Mouse (Mus musculus): ENCODE data around the gene Dhx34. TPM values are rescaled to one million over a fixed set of nuclear protein-coding genes. Genes with fewer than 3 reads are reported as not detected.

Dhx34 gene
- polyA plus RNA-seq, 1 experiment from 2014 or later = 27.2 TPM

- Histone ChIP-seq H3K4me3 (ENCODE audit: low read length) (peak overlapping the region; percentile 70), H3K4me1 (ENCODE audit: control insufficient read depth, insufficient read depth, low read length) (peaks cover 9% of the 10 kb centered on the region), H3K9ac (ENCODE audit: low read depth, low read length) (peak overlapping the region; percentile 83), H3K4me2 (ENCODE audit: low read depth, low read length) (peak overlapping the region; percentile 79), H3K36me3 (ENCODE audit: control insufficient read depth, insufficient read depth, low read length) (no peaks in the 10 kb centered on the region), H3K9me3 (ENCODE audit: control insufficient read depth, low read length) (no peaks in the 10 kb centered on the region), H3K27ac (ENCODE audit: low read length) (peak overlapping the region; percentile 54), H3K27me3 (replicated peaks; ENCODE audit: control insufficient read depth, insufficient read depth, low read length) (no peaks in the 10 kb centered on the region)
- ATAC-seq = peak; percentile 41
- 3% methylated on average over 10 of the region's 10 CpGs for WGBS
These were observed 46.3 kb downstream of the Dhx34 start for GRCm38 (mm10) chr7:16175542-16175931.

GRCm38 (mm10) chr7:16174597-16175541 is 47.0 kb downstream of the Dhx34 start, which contains the start of gene Meis3:
Gene Meis3, plus strand, starts transcription at chr7:16175090.
- Histone ChIP-seq H3K4me1 (ENCODE audit: control insufficient read depth, insufficient read depth, low read length) (peaks cover 9% of the 10 kb centered on the region), H3K36me3 (ENCODE audit: control insufficient read depth, insufficient read depth, low read length) (no peaks in the 10 kb centered on the region), H3K27ac (ENCODE audit: low read length) (peak within 1 kb of the TSS; percentile 69), H3K9me3 (ENCODE audit: control insufficient read depth, low read length) (no peaks in the 10 kb centered on the region), H3K4me3 (ENCODE audit: low read length) (peak within 1 kb of the TSS; percentile 70), H3K4me2 (ENCODE audit: low read depth, low read length) (peak within 1 kb of the TSS; percentile 79), H3K27me3 (replicated peaks; ENCODE audit: control insufficient read depth, insufficient read depth, low read length) (no peaks in the 10 kb centered on the region), H3K9ac (ENCODE audit: low read depth, low read length) (peak within 1 kb of the TSS; percentile 83)
- peak; percentile 89 for ATAC-seq
- WGBS = under 1% methylated on average over 41 of the region's 42 CpGs

DNA sequence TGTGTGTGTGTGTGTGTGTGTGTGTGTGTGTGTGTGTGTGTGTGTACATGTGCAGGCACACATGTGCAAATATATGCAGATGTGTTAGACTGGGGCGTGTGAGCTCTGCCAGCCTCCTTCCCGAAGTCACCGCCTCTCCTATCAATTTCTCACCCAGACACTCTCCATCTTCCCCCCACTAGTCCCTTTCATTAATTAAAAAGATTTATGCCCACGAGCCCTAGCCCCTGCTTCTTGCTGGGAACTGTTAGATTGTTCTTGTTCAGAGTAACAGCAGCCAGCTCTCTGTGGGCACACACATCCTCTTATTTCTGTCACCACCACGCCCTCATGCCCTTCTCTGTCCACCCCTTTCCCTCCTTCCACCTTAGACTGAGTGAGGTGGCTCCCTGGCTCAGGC is 48.7 kb downstream of the Dhx34 start:
- Histone ChIP-seq H3K36me3 (ENCODE audit: control insufficient read depth, insufficient read depth, low read length) (no peaks in the 10 kb centered on the region), H3K9me3 (ENCODE audit: control insufficient read depth, low read length) (peaks cover 4% of the 10 kb centered on the region; the same call in 1 of the 2 replicates), H3K27me3 (replicated peaks; ENCODE audit: control insufficient read depth, insufficient read depth, low read length) (no peaks in the 10 kb centered on the region), H3K4me1 (ENCODE audit: control insufficient read depth, insufficient read depth, low read length) (peaks cover 9% of the 10 kb centered on the region), H3K4me2 (ENCODE audit: low read depth, low read length) (no peak overlapping the region), H3K27ac (ENCODE audit: low read length) (no peak overlapping the region), H3K4me3 (ENCODE audit: low read length) (no peak overlapping the region), H3K9ac (ENCODE audit: low read depth, low read length) (no peak overlapping the region)
- WGBS = 50% methylated on average over 5 of the region's 5 CpGs
- ATAC-seq = no peak

DNA sequence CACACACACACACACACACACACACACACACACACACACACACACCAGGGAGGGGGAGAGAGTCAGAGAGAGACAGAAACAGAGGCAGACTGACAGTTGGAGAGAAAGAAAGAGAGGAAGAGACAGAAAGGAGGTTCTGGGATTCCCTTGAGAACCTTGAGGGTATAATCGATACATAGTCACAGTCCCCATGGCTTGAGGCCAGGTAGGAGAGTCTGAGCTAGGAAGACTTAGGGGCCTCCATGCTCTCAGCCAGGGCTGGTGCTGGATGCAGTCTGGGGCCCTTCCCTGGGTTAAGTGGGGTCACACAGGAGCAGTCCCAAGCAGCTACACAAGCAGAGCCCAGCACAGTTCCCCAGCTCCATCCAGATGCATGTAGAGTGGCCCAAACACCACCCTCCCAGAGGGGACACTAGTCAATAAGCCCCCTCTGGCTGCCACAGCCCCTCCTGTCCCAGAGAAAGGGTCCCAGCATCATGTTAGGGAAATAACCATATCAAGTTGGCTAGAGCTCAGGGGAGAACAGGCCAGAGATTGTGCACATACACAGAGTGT is 49.2 kb downstream of the Dhx34 start:
- peaks cover 9% of the 10 kb centered on the region for H3K4me1 ChIP-seq (ENCODE audit: control insufficient read depth, insufficient read depth, low read length)
- H3K4me2 ChIP-seq (ENCODE audit: low read depth, low read length) = no peak overlapping the region
- no peak for ATAC-seq
- H3K36me3 ChIP-seq (ENCODE audit: control insufficient read depth, insufficient read depth, low read length) = no peaks in the 10 kb centered on the region
- peaks cover 7% of the 10 kb centered on the region; the same call in 1 of the 2 replicates for H3K9me3 ChIP-seq (ENCODE audit: control insufficient read depth, low read length)
- H3K4me3 ChIP-seq (ENCODE audit: low read length) = no peak overlapping the region
- WGBS = 53% methylated on average over 1 of the region's 1 CpGs
- no peak overlapping the region for H3K27ac ChIP-seq (ENCODE audit: low read length)
- H3K27me3 ChIP-seq (replicated peaks; ENCODE audit: control insufficient read depth, insufficient read depth, low read length) = no peaks in the 10 kb centered on the region
- no peak overlapping the region for H3K9ac ChIP-seq (ENCODE audit: low read depth, low read length)

DNA sequence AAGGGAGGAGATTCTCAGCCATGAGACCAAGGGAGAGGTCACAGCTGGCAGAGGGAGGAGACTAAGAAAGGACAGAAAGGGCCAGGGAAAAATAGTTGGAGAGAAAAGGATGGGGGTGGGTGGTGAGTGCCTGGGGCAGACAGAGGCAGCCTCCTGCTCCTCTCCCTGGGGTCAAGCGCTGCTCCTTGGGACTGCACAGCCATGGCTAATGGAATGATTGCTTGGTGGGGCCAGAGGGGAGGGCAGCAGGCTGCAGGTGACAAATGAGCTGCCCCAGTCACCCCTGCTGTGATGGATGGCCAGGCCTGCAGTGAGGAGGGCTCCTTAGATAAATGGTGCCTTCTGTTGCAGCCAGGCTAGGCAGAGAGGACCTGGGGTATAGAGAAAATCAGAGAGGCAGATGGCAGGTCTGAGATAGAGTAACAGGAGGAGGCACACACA is 49.7 kb downstream of the Dhx34 start:
- 20% methylated on average over 1 of the region's 1 CpGs for WGBS
- no peak for ATAC-seq
- no peaks in the 10 kb centered on the region for H3K36me3 ChIP-seq (ENCODE audit: control insufficient read depth, insufficient read depth, low read length)
- no peaks in the 10 kb centered on the region for H3K27me3 ChIP-seq (replicated peaks; ENCODE audit: control insufficient read depth, insufficient read depth, low read length)
- peaks cover 9% of the 10 kb centered on the region for H3K4me1 ChIP-seq (ENCODE audit: control insufficient read depth, insufficient read depth, low read length)
- H3K4me2 ChIP-seq (ENCODE audit: low read depth, low read length) = no peak overlapping the region
- H3K4me3 ChIP-seq (ENCODE audit: low read length) = no peak overlapping the region
- no peak overlapping the region for H3K9ac ChIP-seq (ENCODE audit: low read depth, low read length)
- H3K9me3 ChIP-seq (ENCODE audit: control insufficient read depth, low read length) = peaks cover 7% of the 10 kb centered on the region; the same call in 1 of the 2 replicates
- H3K27ac ChIP-seq (ENCODE audit: low read length) = no peak overlapping the region

DNA sequence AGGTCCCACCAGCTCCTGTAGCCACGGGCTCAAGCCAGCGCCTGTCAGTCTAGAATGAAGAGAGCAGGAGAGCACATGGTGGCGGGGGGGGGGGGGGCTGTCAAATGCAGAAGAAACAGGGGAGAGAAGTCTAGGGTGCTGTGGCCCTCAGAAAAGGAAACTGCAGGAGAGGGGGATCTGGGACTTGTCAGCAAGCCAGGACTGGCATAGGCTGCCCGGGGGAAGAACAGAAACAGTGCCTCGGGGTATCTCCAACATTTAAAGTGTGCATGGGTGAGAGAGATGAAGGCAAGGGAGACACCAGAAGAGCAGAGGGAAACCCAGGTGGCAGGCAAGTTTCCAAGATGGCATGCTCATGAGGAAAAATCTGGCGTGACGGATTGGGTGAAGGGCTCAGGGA is 59.8 kb downstream of the Dhx34 start:
- Histone ChIP-seq H3K9me3 (ENCODE audit: control insufficient read depth, low read length) (no peaks in the 10 kb centered on the region), H3K36me3 (ENCODE audit: control insufficient read depth, insufficient read depth, low read length) (no peaks in the 10 kb centered on the region), H3K9ac (ENCODE audit: low read depth, low read length) (no peak overlapping the region), H3K27me3 (replicated peaks; ENCODE audit: control insufficient read depth, insufficient read depth, low read length) (peaks cover 19% of the 10 kb centered on the region), H3K27ac (ENCODE audit: low read length) (no peak overlapping the region), H3K4me2 (ENCODE audit: low read depth, low read length) (no peak overlapping the region), H3K4me3 (ENCODE audit: low read length) (no peak overlapping the region), H3K4me1 (ENCODE audit: control insufficient read depth, insufficient read depth, low read length) (no peaks in the 10 kb centered on the region)
- no peak for ATAC-seq
- WGBS = 67% methylated on average over 6 of the region's 7 CpGs

GRCm38 (mm10) chr7:16161302-16161701 is 60.5 kb downstream of the Dhx34 start:
- Histone ChIP-seq H3K4me2 (ENCODE audit: low read depth, low read length) (no peak overlapping the region), H3K9ac (ENCODE audit: low read depth, low read length) (no peak overlapping the region), H3K4me1 (ENCODE audit: control insufficient read depth, insufficient read depth, low read length) (no peaks in the 10 kb centered on the region), H3K4me3 (ENCODE audit: low read length) (no peak overlapping the region), H3K9me3 (ENCODE audit: control insufficient read depth, low read length) (no peaks in the 10 kb centered on the region), H3K27ac (ENCODE audit: low read length) (no peak overlapping the region), H3K36me3 (ENCODE audit: control insufficient read depth, insufficient read depth, low read length) (no peaks in the 10 kb centered on the region), H3K27me3 (replicated peaks; ENCODE audit: control insufficient read depth, insufficient read depth, low read length) (peaks cover 19% of the 10 kb centered on the region)
- whole genome bisulfite sequencing = 87% methylated on average over 9 of the region's 9 CpGs
- ATAC-seq = no peak

DNA sequence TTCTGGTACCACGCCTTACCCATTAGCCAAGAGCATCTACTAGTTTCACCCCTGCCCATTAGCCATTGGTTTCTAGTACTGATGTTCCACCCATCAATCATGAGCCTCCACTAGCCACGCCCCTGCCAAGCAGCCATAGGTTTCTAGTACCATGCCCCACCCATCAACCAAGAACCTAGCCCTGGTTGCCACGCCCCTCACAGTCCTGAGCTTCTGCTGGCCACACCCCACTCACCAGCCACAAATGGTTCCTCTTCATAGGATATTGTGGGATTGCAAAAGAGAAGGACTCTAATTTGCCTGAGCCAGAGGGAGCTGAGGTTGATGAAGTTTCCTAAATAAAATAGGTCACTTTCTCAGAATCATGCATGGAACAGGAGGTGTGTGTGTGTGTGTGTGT is 61.1 kb downstream of the Dhx34 start:
- Histone ChIP-seq H3K4me3 (ENCODE audit: low read length) (no peak overlapping the region), H3K9me3 (ENCODE audit: control insufficient read depth, low read length) (no peaks in the 10 kb centered on the region), H3K4me1 (ENCODE audit: control insufficient read depth, insufficient read depth, low read length) (no peaks in the 10 kb centered on the region), H3K4me2 (ENCODE audit: low read depth, low read length) (no peak overlapping the region), H3K27me3 (replicated peaks; ENCODE audit: control insufficient read depth, insufficient read depth, low read length) (peaks cover 19% of the 10 kb centered on the region), H3K36me3 (ENCODE audit: control insufficient read depth, insufficient read depth, low read length) (no peaks in the 10 kb centered on the region), H3K9ac (ENCODE audit: low read depth, low read length) (no peak overlapping the region), H3K27ac (ENCODE audit: low read length) (no peak overlapping the region)
- 59% methylated on average over 3 of the region's 3 CpGs for WGBS
- peak; percentile 40; the same call in 1 of the 2 replicates for ATAC-seq

DNA sequence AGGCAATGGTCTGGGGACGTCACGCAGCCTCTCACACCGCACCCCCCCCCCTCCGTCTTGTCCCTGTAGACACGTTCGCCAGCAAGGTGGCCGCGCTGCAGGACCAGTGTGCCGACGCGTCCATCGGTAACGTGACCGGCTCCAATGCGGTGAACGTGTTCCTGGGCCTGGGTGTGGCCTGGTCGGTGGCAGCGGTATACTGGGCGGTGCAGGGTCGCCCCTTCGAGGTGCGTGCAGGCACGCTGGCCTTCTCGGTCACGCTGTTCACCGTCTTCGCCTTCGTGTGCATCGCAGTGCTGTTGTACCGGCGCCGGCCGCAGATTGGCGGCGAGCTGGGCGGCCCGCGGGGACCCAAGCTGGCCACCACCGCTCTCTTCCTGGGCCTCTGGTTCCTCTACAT is 63.1 kb downstream of the Dhx34 start:
- H3K9ac ChIP-seq (ENCODE audit: low read depth, low read length) = 0 out of 2 replicates have a peak overlapping the region, but pooled peaks have one; percentile 16
- ATAC-seq = peak; percentile 45; the same call in 1 of the 2 replicates

More for the DNA sequence above, 63.1 kb downstream of the Dhx34 start:
- Histone ChIP-seq H3K4me2 (ENCODE audit: low read depth, low read length) (peak overlapping the region; percentile 35; the same call in 1 of the 2 replicates), H3K36me3 (ENCODE audit: control insufficient read depth, insufficient read depth, low read length) (no peaks in the 10 kb centered on the region), H3K4me3 (ENCODE audit: low read length) (0 out of 2 replicates have a peak overlapping the region, but pooled peaks have one; percentile 21), H3K4me1 (ENCODE audit: control insufficient read depth, insufficient read depth, low read length) (no peaks in the 10 kb centered on the region), H3K27me3 (replicated peaks; ENCODE audit: control insufficient read depth, insufficient read depth, low read length) (peaks cover 19% of the 10 kb centered on the region), H3K27ac (ENCODE audit: low read length) (no peak overlapping the region), H3K9me3 (ENCODE audit: control insufficient read depth, low read length) (no peaks in the 10 kb centered on the region)
- 16% methylated on average over 39 of the region's 39 CpGs for WGBS

All from intestine, embryonic 16.5 days (tissue).